Mouse (Mus musculus): ENCODE results near the gene Lin9.

- TF ChIP-seq POLR2A (IDR thresholded peaks at IDR 0.05; ENCODE audit: low read depth, low read length) (no peak), CTCF (conservative IDR thresholded peaks at IDR 0.05; ENCODE audit: insufficient read depth, insufficient read length, low read depth, low read length) (no peak)
These were observed 57.1 kb downstream of the Lin9 start for GRCm38 (mm10) chr1:180698063-180698462.

All from kidney, adult 2 months (tissue).